Mouse (Mus musculus) liver, adult 2 months (tissue): ENCODE data around the gene Nynrin.

Source experiments
- CTCF ChIP-seq: fragments of 200-500 bp; IDR thresholded peaks from 2 replicates; pipeline ENCODE4 v1.5.1; 2011; ENCODE audit warnings: low read depth, low read length, control low read depth
- POLR2A ChIP-seq: fragments of 200-500 bp; IDR thresholded peaks from 2 replicates; pipeline ENCODE4 v1.6.1; 2011; ENCODE audit warnings: low read length, control low read depth; ENCODE audit not compliant: insufficient read depth; ENCODE audit errors: extremely low read depth

GRCm38 (mm10) chr14:55815310-55815751 lies 38.5 kb upstream of the Nynrin start:
- TF ChIP-seq CTCF: no peak
- TF ChIP-seq POLR2A: no peak
